9 mouse cellular contexts compared by ENCODE assay signal in the genomic region with DNA sequence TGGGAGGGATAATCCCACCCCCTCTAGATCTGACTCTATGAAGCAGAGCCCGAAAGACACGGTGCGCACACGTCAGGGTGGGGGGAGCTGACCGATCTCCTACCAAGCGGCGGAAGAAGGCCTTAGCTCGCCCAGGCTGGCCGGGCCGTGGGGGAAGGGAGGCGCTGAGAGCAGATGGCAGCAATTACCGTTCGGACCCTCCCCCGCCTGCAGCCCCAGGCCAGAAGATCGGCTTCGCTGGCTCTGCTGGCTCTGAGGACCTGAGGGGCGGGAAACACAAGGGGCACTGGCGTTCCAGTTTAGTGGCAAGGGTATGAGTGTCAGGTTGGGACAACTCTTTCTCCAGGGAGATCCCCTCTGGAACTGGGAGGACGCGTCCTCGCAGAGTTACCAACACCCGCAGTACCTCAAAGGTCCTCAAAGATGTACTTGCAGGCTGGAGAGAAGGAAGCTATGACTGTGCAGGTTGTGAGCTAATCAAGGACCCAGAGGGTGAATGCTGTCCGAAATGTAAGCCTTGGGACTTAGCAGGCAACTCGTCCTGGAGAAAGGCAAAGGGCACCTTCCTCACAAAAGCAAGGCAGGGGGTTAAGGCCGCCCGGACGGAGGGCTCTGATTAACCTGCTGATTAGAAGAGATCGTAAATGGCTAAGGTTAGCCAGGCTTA. TPM values are rescaled to one million over a fixed set of nuclear protein-coding genes. Genes with fewer than 3 reads are reported as not detected.
A peak's percentile ranks its signal among the peaks of the same experiment; 100 is the strongest.
DNase-seq lines count a peak whose midpoint lies in the region; ATAC-seq lines count a peak whose summit lies in the region.
"Had no signal": no experiment of that assay in that cellular context is flagged by ENCODE, and none has a peak within 500 bp of the region (broad histone marks: within the 10 kb centered on the region; RNA-seq: fewer than 3 reads in every experiment).

No protein-coding gene starts in this region.

- no peaks in the 10 kb centered on the region for H3K9me3 ChIP-seq in kidney, embryonic 16.5 days (ENCODE audit: low read length)
- H3K9me3 ChIP-seq in hindbrain, embryonic 11.5 days (ENCODE audit: control insufficient read depth, low read length) = no peaks in the 10 kb centered on the region
- no peaks in the 10 kb centered on the region for H3K9me3 ChIP-seq in midbrain, embryonic 10.5 days (replicated peaks)

- no peaks in the 10 kb centered on the region for H3K36me3 ChIP-seq in kidney, embryonic 16.5 days (ENCODE audit: insufficient read depth, low read length)
- H3K36me3 ChIP-seq in hindbrain, embryonic 11.5 days (ENCODE audit: control insufficient read depth, insufficient read depth, low read length) = no peaks in the 10 kb centered on the region
- H3K36me3 ChIP-seq in midbrain, embryonic 10.5 days = no peaks in the 10 kb centered on the region

- WGBS in kidney, embryonic 16.5 days = 5% methylated on average over 28 of the region's 28 CpGs
- 2% methylated on average over 28 of the region's 28 CpGs for WGBS in hindbrain, embryonic 11.5 days
- WGBS in midbrain, embryonic 10.5 days = under 1% methylated on average over 28 of the region's 28 CpGs

- peak overlapping the region; percentile 13; the same call in 1 of the 2 replicates for H3K4me3 ChIP-seq in kidney, embryonic 16.5 days (ENCODE audit: low read length)
- peak overlapping the region; percentile 12; the same call in 1 of the 2 replicates for H3K4me3 ChIP-seq in hindbrain, embryonic 11.5 days (ENCODE audit: low read depth, low read length)
- peak overlapping the region; percentile 41 for H3K4me3 ChIP-seq in midbrain, embryonic 10.5 days

- peak; percentile 41 for ATAC-seq in kidney, embryonic 16.5 days (ENCODE audit: low FRiP score, low TSS enrichment)
- peak; percentile 57 for ATAC-seq in hindbrain, embryonic 11.5 days (ENCODE audit: low FRiP score)

- H3K27me3 ChIP-seq in kidney, embryonic 16.5 days (ENCODE audit: insufficient read depth, low read length) = peaks cover 14% of the 10 kb centered on the region; the same call in 1 of the 2 replicates
- no peaks in the 10 kb centered on the region for H3K27me3 ChIP-seq in hindbrain, embryonic 11.5 days (ENCODE audit: control insufficient read depth, insufficient read depth, low read length)
- peaks cover 74% of the 10 kb centered on the region for H3K27me3 ChIP-seq in midbrain, embryonic 10.5 days (ENCODE audit: low read depth, poor library complexity, severe bottlenecking)

- H3K4me2 ChIP-seq in kidney, embryonic 16.5 days (replicated peaks; ENCODE audit: low read depth, low read length) = peak overlapping the region; percentile 50
- peak overlapping the region; percentile 28 for H3K4me2 ChIP-seq in hindbrain, embryonic 11.5 days (replicated peaks; ENCODE audit: low read depth, low read length)

- no peak for DNase-seq in kidney, adult 11 months
- DNase-seq in embryo, embryonic 11 days = peak; percentile 93
- DNase-seq in hindbrain, embryonic 11.5 days (ENCODE audit: low spot score) = peak; percentile 87
- DNase-seq in midbrain, embryonic 10.5 days (ENCODE audit: low spot score) = peak; percentile 84
- DNase-seq in left cerebral cortex, adult 8-10 months (ENCODE audit: low spot score in 2 of 2) = no peak
- DNase-seq in T-cell, adult 2 months (ENCODE audit: low spot score) = no peak
- no peak for DNase-seq in right cerebral cortex, postnatal 4 days

- H3K27ac ChIP-seq in kidney, embryonic 16.5 days (ENCODE audit: low read length) = 0 out of 2 replicates have a peak overlapping the region, but pooled peaks have one; percentile 17
- H3K27ac ChIP-seq in hindbrain, embryonic 11.5 days (ENCODE audit: low read depth, low read length) = peak overlapping the region; percentile 79
- H3K27ac ChIP-seq in midbrain, embryonic 10.5 days (replicated peaks) = peak overlapping the region; percentile 82

- peak overlapping the region; percentile 55 for H3K9ac ChIP-seq in kidney, embryonic 16.5 days (replicated peaks; ENCODE audit: low read length)
- 0 out of 2 replicates have a peak overlapping the region, but pooled peaks have one; percentile 31 for H3K9ac ChIP-seq in hindbrain, embryonic 11.5 days (ENCODE audit: low read depth, low read length)

- H3K4me1 ChIP-seq in kidney, embryonic 16.5 days (ENCODE audit: insufficient read depth, low read length) = peaks cover 34% of the 10 kb centered on the region
- peaks cover 23% of the 10 kb centered on the region for H3K4me1 ChIP-seq in hindbrain, embryonic 11.5 days (replicated peaks; ENCODE audit: control insufficient read depth, insufficient read depth, low read length)
- peaks cover 77% of the 10 kb centered on the region for H3K4me1 ChIP-seq in midbrain, embryonic 10.5 days

RNA-seq across cellular contexts. Expression of a gene that starts 17.4 kb away (rescaled TPM):
- not detected in 2 replicates for polyA plus RNA-seq in kidney, embryonic 16.5 days (2015; fragmentation: Nextera tagmentation; extraction: Ambion mirVana)
- polyA plus RNA-seq in hindbrain, embryonic 11.5 days (2014; fragmentation: Nextera tagmentation; extraction: Ambion mirVana) = not detected in 2 replicates
- polyA plus RNA-seq in midbrain, embryonic 10.5 days (2016; fragmentation: Nextera tagmentation; extraction: Ambion mirVana) = not detected in 2 replicates
- total RNA-seq in left cerebral cortex, adult 8-10 months (2022) = under 1 TPM in 1 of 4 experiments, not detected in 3; 0.34 TPM
- total RNA-seq: layer of hippocampus, postnatal 10 days had no signal

RNA-seq across cellular contexts. Expression of a gene that starts 19.8 kb away (rescaled TPM):
- polyA plus RNA-seq in kidney, embryonic 16.5 days (2015; fragmentation: Nextera tagmentation; extraction: Ambion mirVana) = 0.26 and 0.35 TPM in 2 replicates
- 1.2 and 2.1 TPM in 2 replicates for polyA plus RNA-seq in hindbrain, embryonic 11.5 days (2014; fragmentation: Nextera tagmentation; extraction: Ambion mirVana)
- 0.88 and 1.7 TPM in 2 replicates for polyA plus RNA-seq in midbrain, embryonic 10.5 days (2016; fragmentation: Nextera tagmentation; extraction: Ambion mirVana)
- 1 to 10 TPM; 1.5 to 1.8 (median 1.6) TPM for total RNA-seq in left cerebral cortex, adult 8-10 months (2022)

RNA-seq across cellular contexts. Expression of a gene that starts 30.2 kb away (rescaled TPM):
- 20.6 and 24.4 TPM in 2 replicates for polyA plus RNA-seq in kidney, embryonic 16.5 days (2015; fragmentation: Nextera tagmentation; extraction: Ambion mirVana)
- 4.8 and 5.5 TPM in 2 replicates for polyA plus RNA-seq in hindbrain, embryonic 11.5 days (2014; fragmentation: Nextera tagmentation; extraction: Ambion mirVana)
- 8.9 and 10.7 TPM in 2 replicates for polyA plus RNA-seq in midbrain, embryonic 10.5 days (2016; fragmentation: Nextera tagmentation; extraction: Ambion mirVana)
- total RNA-seq in left cerebral cortex, adult 8-10 months (2022) = 10 to 100 TPM; 18.9 to 25.1 (median 19.3) TPM

RNA-seq across cellular contexts. Expression of a gene that starts 50.9 kb away (rescaled TPM):
- not detected in 2 replicates for polyA plus RNA-seq in kidney, embryonic 16.5 days (2015; fragmentation: Nextera tagmentation; extraction: Ambion mirVana)
- not detected in 2 replicates for polyA plus RNA-seq in hindbrain, embryonic 11.5 days (2014; fragmentation: Nextera tagmentation; extraction: Ambion mirVana)
- polyA plus RNA-seq in midbrain, embryonic 10.5 days (2016; fragmentation: Nextera tagmentation; extraction: Ambion mirVana) = not detected in 2 replicates
- total RNA-seq in left cerebral cortex, adult 8-10 months (2022) = not detected
- total RNA-seq: layer of hippocampus, postnatal 10 days had no signal

Comparison
In these comparisons a context has a peak if more than half of its experiments do, and no peak if none do; other contexts are left out.
1. H3K27ac ChIP-seq: peak in every context shown above with its lines; median percentile 82 in midbrain, embryonic 10.5 days; 79 in hindbrain, embryonic 11.5 days; 17 in kidney, embryonic 16.5 days.
2. DNase-seq: peak in embryo, embryonic 11 days (single experiment), hindbrain, embryonic 11.5 days (single experiment) and midbrain, embryonic 10.5 days (single experiment); none in kidney, adult 11 months (single experiment), left cerebral cortex, adult 8-10 months (0 of 2), T-cell, adult 2 months (single experiment) and right cerebral cortex, postnatal 4 days (single experiment).
3. Peak in every context shown above with its lines, with median percentiles within 50 percentile points of each other: H3K4me3 ChIP-seq.